Mouse (Mus musculus) spleen, adult 12 weeks (tissue): ENCODE results near the gene Gli1.

Experiments
- DNase-seq: peaks from one replicate; pipeline ENCODE4 v3.0.0; 2022; ENCODE audit warnings: low spot score

Gli1 gene

DNA sequence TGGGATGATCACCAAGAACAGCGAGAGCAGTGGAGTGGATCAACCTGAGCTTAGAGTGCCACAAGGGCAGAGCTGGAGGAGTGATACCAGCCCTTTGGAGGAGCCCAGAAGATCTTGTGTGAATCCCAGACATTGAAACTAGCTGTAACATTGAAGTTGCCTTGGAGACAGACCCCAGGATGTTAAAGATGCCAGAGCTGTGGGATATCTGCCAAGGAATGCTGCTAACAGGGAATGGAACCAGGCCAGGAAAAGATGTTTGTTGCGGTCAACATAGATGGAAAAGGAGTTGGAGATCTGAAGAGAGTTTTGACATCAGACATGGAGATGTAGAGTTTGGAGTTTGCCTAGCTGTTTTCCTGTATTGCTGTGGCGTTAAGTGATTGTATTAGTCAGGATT is 4.4 kb upstream of the Gli1 start:
- no peak for DNase-seq

DNA sequence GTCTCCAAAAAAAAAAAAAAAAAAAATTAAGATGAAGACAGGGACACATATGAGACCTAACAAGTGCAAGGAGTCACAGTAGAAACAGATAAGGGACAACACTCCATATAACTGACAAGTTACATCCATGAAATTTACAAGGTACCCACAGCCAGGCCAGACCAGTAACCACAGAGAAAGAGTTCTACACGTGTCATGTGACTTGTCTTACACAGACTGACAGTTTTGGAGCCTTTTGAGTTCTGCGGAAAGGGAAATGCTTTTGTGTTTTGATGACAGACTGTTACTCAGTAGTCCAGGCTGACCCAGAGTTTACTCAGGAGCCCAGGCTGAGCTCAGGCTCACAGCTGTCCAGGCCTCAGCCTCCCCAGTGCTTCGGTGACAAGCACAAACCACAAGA is 1.3 kb upstream of the Gli1 start:
- no peak for DNase-seq

DNA sequence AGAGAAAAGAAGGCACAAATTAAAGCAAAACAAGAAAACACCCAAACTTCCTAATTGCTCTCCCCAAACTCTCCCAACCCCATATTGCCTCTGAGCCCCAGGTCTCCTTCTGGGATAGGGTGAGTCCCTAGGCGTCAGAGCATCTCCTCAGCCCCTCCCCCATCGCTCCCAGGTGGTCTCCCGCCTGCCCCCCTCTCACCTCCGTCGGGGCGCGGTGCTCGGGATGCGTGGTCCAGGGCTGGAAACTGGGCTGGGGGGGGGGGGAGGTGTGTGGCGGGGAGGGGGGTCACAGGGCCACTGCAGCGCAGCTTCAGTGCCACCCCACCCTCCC is 449 bp downstream of the Gli1 start:
- no peak for DNase-seq

DNA sequence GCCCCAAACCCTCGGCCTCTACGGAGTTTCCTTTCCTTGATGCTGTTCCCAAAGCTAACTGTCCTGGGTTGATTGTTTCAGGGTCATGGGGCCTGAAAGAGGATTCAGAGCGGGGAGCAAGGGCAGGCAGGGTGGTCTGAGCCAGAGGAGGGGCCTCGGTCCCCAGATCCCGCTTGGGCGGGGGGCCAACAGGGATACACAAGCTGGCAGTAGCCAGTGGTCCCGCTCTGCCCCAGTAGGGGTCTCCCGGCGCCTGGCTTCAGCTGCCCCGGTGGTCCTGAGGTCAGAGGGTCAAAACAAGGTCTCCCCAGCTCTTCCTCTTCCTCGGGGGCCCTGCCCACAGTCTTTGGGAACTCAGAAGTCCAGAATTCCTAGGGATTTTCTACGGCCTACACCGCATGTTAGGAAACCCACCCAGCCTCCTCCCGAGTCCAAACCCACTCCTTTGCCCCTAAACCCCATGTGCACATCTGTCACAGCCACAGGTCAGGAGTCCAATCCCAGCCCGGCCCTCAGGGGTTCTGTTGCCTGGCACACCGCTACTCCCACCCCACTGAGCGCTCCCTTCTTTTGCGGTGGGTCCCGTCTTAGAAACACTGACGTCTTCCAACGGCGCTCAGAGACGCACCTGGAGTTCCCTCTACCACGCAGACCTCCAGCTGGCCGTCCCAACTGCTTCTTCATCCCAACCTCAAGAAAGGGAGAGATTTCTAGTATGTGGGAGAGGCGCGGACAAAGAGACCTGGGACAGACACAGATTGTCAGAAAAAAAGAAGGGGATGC is 1.0 kb downstream of the Gli1 start:
- no peak for DNase-seq

DNA sequence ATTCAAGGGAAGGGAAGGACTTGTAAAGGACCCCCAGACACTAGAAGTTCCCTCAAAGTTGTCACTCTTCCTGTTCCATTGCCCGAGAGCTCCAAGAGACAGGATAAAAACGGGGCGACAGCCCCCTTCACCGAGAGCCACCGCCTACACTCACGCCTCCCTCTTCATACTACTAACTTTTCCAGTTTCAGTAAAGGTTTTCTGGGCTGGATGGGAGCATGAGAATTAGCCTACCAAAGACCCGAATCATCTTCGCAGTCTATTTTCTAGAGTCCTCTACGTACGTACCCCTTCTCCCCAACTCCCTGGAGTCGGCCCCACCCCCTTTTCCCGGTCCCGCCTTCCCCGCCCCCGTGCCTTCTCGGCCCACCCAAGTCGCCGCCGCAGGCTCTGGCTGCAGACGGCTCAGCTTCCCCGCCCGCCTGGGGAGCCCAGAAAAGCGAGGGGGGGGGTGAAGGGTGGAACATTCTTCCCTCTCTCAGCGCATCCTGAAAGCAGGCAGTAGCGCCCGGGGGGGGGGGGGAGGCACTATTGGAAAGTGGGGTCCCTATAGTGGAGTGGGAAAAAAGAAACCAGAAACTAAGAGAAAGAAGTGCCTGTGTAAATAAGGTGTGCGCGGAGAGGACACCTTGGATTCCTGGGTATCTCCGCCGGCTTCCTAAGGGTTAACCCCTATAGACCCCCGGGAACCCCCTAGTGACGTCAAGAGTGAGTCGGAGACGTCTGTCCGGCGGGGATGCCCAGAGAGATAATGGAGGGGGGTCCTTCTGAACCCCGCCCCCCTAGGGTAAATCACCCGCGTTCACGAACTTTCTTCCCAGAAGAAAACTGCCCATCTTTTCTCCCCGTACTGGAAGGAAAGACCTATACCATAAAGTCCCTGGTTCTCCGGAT is 1.8 kb downstream of the Gli1 start:
- DNase-seq = no peak

DNA sequence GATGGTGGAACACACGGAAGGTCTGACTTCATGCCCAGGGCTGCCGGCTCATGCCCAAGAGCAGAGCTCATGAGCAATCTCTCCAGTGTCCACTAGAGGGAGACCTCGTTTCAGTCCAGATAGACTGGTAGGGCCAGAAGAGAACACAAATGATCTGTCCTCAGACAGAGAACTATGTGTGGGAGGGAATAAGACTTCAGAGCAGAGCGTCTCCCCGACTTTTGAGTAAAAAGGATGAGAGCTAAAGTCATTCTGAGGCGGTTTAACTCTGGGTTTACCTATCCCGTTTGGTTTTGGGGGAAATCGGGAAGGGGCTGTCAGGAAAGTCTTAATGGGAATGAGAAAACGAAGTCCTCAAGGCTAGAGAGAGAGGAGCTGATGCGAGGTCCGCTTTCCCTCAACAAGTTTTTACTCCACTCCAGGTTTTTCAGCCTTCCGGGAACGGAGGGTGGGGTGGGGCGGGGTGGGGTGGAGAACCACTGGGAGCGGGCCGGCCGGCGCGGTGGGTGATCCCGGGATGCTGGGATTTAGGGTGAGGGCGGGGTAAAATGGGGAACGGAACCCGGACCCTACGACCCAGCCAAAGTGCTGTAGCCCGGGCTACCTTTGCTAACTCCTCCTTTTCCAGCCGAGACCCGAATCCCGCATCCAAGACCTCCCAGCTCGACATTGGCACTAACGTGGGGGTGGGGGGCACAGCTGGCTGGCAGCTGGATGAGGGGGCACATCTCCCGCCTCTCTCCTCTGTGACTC is 2.7 kb downstream of the Gli1 start:
- DNase-seq = peak; percentile 69

DNA sequence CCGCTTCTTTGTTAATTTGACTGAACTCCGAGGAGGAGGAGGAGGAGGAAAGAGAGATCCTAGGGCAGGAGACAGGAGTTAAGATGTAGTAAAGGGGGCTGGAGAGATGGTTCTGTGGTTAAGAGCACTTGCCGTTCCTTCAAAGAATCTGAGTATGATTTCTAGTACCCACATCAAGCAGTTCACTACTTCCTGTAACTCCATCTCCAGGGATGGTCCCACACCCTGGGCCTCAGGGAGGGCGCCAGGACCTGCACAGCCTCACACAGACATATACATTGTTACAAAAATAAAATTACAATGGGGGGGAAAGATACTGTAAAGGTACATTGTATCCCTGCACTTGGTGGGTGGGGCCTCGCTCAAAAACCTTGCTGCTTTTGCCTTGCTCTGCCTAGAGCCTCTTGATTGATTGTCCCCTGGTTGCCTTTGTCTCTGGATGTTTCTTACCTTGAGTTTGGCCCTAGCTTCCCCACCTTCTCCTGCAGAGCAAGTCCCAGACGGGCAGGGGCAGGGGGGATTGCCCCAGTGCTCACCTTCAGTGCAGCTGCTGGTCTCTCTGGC is 4.2 kb downstream of the Gli1 start:
- no peak for DNase-seq

DNA sequence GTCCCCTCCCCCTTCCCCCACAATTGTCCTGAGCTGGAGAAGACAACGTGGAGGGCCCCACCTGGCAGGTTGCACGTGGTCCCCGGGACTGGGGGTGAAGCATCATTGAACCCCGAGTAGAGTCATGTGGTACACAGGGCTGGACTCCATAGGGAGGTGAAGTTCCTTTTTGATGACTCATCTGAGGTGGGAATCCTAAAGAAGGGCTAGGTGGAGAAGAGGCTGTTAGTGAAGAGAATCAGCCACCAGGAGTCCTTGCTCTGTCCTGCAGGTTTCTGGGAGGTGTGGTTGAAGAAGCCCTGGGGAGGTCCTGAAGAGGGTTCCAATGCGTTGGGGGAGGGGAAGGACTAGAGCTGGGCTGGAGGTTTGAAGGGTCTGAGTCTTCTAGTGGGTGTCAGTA is 4.8 kb downstream of the Gli1 start:
- DNase-seq = no peak

DNA sequence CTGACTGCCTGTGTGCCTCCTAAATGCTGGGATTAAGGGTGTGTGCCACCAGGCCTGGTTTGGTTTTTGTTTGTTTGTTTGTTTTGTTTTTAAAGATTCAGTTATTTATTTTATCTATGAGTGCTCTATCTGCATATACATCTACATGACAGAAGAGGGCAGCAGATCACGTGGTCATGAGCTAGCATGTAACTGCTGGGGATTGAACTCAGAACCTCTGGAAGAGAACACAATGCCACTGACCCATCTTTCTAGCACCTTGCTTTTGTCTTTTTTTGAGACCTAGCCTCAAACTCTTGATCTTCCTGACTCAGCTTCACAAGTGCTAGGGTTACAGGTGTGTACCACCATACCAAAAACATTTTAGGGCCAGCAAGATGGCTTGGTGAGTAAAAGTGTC is 6.5 kb downstream of the Gli1 start:
- no peak for DNase-seq

DNA sequence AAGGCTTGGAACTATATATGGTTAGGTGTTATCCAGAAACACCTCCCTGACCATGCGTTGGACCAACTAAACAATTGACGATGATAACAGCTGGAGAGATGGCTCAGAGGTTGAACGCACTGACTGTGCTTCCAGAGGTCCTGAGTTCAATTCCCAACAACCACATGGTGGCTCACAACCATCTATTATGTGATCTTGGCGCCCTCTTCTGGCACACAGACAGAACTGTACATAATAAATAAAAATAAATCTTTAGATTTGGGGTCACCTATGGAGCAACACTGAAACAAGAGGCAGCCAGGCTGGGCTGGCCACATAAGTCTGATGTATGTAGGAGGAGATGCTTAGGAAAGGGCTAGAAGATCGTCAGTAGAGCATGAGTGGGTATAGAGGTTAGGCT is 8.6 kb downstream of the Gli1 start:
- no peak for DNase-seq

DNA sequence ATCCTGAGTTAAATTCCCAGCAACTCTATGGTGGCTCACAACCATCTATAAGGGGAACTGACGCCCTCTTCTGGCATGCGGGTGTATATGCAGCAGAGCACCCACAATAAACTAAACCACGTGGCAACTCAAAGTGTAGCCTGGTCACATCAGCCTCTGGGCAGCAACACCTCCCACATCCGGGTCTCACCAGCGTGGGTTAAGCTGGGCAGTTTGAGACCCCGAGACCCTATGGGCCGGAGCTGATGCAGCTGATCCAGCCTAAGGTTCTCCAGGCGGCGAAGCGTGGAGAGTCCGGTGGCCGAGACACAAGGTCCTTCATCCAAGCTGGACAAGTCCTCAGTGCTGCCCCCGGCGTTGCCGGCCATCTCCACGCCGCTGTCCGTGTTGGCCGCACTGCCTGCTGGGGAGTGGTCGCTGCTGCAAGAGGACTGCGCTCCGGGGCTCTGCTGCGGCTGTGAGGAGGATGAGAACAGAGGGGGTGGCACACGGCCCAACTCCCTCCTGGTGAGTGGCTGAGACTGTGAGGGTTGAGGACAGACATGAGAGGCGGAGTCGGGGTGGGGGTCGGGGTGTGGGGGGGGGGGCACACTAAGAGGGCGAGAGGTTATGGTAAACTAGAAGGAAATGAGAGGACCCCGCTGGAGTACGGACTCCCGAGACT is 9.4 kb downstream of the Gli1 start:
- no peak for DNase-seq

DNA sequence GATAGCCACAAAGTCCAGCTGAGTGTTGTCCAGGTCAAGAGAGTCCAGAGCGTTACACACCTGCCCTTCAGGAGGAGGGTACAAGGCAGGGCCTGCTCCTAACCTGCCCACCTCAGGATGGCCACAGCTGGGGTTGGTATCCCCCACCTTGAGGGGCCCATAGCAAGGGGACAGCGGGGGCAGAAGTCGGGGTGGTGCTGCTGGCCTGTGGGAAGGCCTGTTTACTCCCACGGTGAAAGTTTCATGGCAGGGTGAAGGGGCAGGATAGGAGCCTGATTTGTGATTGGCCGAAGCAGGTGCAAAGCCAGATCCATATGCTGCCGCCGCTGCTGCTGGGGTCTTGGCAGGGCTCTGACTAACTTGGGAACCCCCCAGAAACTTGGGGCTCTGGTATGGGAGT is 11.6 kb downstream of the Gli1 start:
- no peak for DNase-seq

DNA sequence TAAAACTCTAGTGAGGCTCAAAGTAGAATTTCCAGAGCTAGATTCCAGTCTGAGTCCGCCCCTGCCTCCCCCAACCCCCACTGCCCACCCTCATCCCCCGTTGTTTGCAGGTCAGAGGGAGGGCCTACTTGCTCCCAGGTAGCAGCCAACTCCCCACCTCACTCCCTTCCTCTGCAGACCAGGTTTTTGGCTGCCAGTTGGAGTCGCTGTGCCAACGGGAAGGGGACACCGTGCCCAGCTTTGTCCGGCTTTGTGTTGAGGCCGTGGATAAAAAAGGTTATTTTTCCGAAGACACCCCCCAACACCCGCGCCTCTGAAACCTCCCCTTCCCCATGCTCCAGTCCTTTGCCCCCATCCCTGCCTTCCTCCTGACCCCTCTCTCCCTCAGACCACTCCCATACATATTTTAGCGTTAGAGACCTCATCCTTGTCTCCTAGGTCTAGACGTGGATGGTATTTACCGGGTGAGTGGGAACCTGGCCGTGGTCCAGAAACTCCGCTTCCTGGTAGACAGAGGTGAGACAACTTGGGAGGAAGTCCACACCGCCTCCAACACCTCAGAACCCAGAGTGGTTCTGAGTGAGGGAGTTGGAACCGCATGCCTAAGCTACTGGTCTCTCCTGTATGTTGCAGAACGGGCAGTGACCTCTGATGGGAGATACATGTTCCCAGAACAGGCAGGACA is 14.2 kb downstream of the Gli1 start:
- DNase-seq = no peak

DNA sequence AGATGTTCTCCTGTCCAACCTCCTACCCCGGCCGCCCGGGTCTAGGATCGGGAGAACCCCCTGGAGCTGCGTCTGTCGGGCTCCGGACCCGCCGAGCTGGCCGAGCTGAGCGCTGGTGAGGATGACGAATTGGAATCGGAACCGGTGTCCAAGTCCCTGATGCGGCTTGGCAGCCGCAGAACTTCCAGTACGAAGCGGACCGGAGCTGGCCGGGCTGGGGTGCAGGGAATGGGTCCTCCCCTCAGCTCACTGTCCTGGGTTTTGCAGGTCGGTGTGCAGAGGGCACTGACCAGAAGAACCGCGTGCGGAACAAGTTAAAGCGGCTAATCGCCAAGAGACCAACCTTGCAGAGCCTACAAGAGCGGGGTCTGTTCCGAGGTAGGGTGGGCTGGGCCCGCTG is 14.9 kb downstream of the Gli1 start:
- no peak for DNase-seq

DNA sequence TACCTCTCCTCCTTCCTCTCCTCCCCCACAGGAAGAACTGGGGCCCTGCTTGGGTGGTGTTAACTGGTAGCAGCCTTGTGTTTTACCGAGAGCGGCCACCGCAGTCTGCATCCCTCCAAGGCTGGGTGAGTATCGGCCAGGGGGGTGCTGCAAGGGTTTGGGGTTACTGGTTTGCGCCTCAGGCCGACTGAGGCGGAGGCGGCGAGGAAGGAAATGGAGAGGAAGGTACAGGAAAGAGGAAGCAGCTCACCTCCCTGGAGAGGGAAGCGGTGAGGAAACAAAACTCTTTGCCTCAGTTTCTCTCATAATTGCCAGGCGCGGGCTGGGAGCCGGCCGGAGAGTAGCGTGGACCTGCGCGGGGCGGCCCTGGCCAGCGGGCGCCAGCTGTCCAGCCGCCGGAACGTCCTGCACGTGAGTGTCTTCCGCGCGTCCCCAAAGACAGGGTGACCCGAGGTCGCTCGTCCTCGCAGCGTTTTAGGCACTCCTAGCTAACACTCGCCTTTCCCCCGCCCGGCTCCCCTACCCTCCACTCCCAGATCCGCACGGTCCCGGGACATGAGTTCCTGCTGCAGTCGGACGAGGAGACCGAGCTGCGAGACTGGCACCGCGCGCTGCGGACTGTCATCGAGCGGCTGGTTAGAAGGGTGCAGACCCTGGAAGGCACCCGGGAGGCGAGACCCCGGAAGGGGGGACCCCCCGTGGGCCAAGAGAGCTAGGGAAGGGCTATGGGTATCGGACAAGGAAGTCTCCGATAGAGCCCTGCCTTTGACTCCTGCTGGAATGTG is 15.6 kb downstream of the Gli1 start:
- no peak for DNase-seq

DNA sequence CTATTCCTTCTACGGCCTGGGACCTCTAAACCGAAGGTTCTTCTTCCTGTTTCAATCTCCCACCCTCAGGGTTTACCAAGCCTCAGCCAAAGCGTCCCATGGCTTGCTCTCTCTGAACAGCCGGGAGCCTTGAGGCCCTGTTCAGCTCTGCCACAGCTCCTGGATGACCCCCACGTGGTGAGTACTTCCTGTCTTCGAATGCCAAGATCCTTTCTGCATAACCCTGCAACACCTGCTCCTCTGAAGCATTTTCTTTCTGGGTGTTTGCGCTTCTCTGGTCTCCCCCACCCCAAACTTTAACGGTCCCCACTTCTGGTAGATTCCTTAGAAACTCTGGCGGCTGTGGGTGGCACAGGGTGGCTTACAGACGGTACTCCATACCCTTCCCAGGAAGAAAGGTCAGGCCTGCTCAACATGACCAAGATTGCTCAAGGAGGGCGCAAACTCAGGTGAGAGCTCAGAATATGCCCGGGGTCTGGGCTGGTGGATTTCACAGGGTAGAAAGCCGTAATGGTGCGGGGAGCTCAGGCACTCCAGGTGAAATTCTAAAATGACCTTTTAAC is 16.2 kb downstream of the Gli1 start:
- DNase-seq = no peak

DNA sequence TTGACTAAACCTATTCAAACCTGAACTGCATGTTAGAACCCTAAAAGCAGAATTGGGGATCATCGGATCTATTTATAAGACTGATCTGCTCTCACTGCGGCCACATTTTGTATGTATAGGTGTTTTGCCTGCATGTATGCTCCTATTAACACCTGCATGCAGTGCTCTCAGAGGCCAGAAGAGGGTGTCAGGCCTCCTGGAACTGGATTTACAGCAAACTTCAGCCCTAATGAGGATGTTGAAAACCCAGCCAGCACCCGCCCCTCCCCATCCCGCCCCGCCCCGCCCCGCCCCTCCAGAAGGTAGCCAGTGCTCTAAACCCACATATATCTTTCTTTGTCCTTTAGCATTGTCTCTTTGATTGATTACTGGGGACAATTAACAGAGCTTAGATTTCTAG is 17.3 kb downstream of the Gli1 start:
- DNase-seq = peak; percentile 65

DNA sequence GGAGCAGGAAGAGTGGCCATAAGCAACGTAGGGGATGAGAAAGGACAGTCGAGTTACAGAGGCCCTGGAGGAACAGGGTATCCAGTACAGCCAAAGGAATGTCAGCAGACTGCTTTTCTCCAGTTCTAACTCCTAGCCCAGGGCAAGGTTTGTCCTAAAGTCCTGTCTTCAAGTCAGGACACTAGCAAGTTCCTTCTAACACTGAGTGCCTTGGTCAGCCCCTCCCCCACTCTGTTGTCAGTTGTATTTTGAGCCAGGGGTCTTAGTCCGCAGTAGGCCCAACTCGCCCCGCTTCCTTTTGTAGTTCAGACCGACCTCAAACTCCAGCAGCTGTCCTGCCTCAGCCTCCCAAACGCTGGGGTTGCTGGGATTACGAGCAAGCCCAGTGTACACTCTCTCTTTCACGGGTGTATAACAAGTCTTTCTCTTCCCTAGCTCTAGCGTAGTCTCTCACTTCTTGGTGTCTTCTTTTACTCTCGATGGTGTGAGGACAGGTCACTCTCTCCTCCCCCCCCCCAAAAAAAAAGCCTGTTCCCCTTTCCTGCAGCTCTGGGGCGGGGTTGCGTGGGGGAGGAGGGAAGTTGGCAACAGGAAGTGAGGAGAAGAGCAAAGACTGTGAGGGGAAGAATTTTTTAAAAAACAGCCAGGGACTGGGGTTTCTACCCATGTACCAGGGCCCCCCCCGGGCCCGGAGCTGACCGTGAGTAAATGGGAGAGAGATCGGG is 18.5 kb downstream of the Gli1 start:
- no peak for DNase-seq

DNA sequence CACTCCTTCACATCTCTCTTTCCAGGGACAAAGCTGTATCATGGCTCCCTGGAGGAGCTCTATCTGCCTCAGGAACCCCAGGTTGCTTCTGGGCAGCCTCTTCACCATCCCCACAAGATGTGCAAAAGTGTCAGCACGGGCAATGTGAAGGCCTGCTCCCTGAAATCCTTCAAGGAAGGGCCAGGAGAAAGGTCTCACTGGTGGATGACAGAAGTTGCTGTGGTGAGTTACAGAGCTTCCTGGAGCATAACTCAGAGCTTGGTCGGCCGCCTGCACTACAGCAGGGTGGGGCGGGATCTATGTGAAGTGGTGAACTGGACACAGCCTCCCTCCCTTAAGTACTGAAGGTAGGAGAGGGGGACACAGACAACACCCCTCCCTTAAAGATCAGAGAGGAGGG is 19.1 kb downstream of the Gli1 start:
- no peak for DNase-seq

DNA sequence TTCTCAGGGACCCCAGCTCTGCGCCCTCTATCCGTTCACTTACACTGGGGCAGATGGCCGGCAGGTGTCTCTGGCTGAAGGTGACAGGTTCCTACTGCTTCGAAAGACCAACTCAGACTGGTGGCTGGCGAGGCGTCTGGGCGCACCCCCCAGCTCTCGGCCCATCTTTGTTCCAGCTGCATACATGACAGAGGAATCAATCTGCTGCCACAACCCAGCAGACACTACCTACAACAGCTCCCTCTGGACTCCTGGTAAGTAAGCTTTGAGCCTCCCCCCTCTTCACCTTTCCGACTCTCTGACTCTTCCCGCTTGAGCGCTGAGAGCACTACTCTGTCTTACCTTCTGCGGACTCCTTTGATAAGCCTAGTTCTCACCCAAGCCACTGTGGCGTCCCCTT is 19.6 kb downstream of the Gli1 start:
- no peak for DNase-seq
